Mouse (Mus musculus) G1E (cell line): ENCODE data around the gene Il34. TPM values are rescaled to one million over a fixed set of nuclear protein-coding genes. Genes with fewer than 3 reads are reported as not detected.

ENCODE experiments used
- ATAC-seq: 2 replicates; pipeline ENCODE4 v1.8.0; 2016; ENCODE audit warnings: mild to moderate bottlenecking; ENCODE audit not compliant: insufficient number of reproducible peaks, poor library complexity, low FRiP score, severe bottlenecking; ENCODE audit errors: extremely low read depth
- DNase-seq: peaks from one replicate; pipeline ENCODE4 v3.0.0; 2012; ENCODE audit warnings: low spot score
- H3K27me3 ChIP-seq: 2 replicates; pipeline ENCODE4 v1.6.1; 2012; ENCODE audit warnings: mild to moderate bottlenecking, low read length, inconsistent platforms; ENCODE audit not compliant: insufficient read depth
- H3K36me3 ChIP-seq: replicated peaks from 2 replicates; pipeline ENCODE3; 2012; ENCODE audit warnings: mild to moderate bottlenecking, inconsistent platforms
- H3K4me1 ChIP-seq: 2 replicates; pipeline ENCODE4 v1.6.1; 2012; ENCODE audit warnings: low read depth, low read length, inconsistent platforms, mixed read lengths; ENCODE audit not compliant: insufficient read depth
- H3K4me3 ChIP-seq: 2 replicates; pipeline ENCODE4 v1.5.1; 2012; ENCODE audit warnings: low read depth, mild to moderate bottlenecking, inconsistent platforms, low read length, moderate library complexity, mixed read lengths
- H3K9me3 ChIP-seq: replicated peaks from 2 replicates; pipeline ENCODE4 v1.6.1; 2012; ENCODE audit warnings: inconsistent platforms
- CTCF ChIP-seq: IDR thresholded peaks from 2 replicates; pipeline ENCODE4 v1.5.1; 2012; ENCODE audit warnings: low read depth, low read length, inconsistent platforms, mixed read lengths
- GATA1 ChIP-seq: IDR thresholded peaks from 2 replicates; pipeline ENCODE4 v1.6.1; 2012; ENCODE audit warnings: borderline replicate concordance, low read length, inconsistent platforms, mixed read lengths
- GATA2 ChIP-seq: IDR thresholded peaks from 2 replicates; pipeline ENCODE4 v1.6.1; 2012; ENCODE audit warnings: low read depth, low read length, inconsistent platforms, borderline replicate concordance
- POLR2AphosphoS5 ChIP-seq: IDR thresholded peaks from 2 replicates; pipeline ENCODE4 v1.6.1; 2012; ENCODE audit warnings: low read depth, low read length, inconsistent platforms; ENCODE audit not compliant: insufficient replicate concordance
- TAL1 ChIP-seq: conservative IDR thresholded peaks from 2 replicates; pipeline ENCODE4 v1.6.1; 2012; ENCODE audit warnings: low read depth, low read length, inconsistent platforms, mixed read lengths
- polyA plus RNA-seq: library from polyadenylated mRNA; stranded (reverse); fragments of >175 nt; gene quantifications from 2 replicates; pipeline ENCODE4 v1.2.3, GENCODE M21; 2012
- total RNA-seq, 2 experiments: library from RNA; stranded (forward) in 1 of 2; stranded (reverse) in 1 of 2; fragments of 200-1000 nt in 1 of 2; fragments of >200 nt in 1 of 2; fragmentation: Nextera tagmentation in 1 of 2; gene quantifications; 2 replicates each; pipeline ENCODE4 v1.2.3; 2014 to 2017

Il34 gene
- total and polyA plus RNA-seq, 3 experiments, result not detected

GRCm38 (mm10) chr8:110820257-110820656 is 14.5 kb upstream of the Il34 start:
- peaks cover 17% of the 10 kb centered on the region for H3K4me1 ChIP-seq
- no peaks in the 10 kb centered on the region for H3K27me3 ChIP-seq
- peaks cover 100% of the 10 kb centered on the region for H3K36me3 ChIP-seq
- no peak overlapping the region for H3K4me3 ChIP-seq
- no peaks in the 10 kb centered on the region for H3K9me3 ChIP-seq
- TF ChIP-seq POLR2AphosphoS5 (no peak), TAL1 (no peak), GATA2 (no peak), GATA1 (no peak), CTCF (no peak)
- ATAC-seq, result no peak
- no peak for DNase-seq

GRCm38 (mm10) chr8:110818593-110818992 is 12.9 kb upstream of the Il34 start:
- DNase-seq (no peak), ATAC-seq (no peak)
- Histone ChIP-seq H3K9me3 (no peaks in the 10 kb centered on the region), H3K36me3 (peaks cover 100% of the 10 kb centered on the region), H3K4me3 (no peak overlapping the region), H3K27me3 (no peaks in the 10 kb centered on the region), H3K4me1 (peaks cover 16% of the 10 kb centered on the region)
- no peak for TF ChIP-seq POLR2AphosphoS5
- TF ChIP-seq GATA2, result no peak
- TF ChIP-seq GATA1, result no peak
- TF ChIP-seq CTCF, result no peak
- TF ChIP-seq TAL1, result no peak

- no peak for TF ChIP-seq GATA2
- no peak for TF ChIP-seq POLR2AphosphoS5
- TF ChIP-seq GATA1, result no peak
- TF ChIP-seq TAL1, result no peak
- TF ChIP-seq CTCF, result no peak
- DNase-seq, result no peak
- Histone ChIP-seq H3K4me1 (peaks cover 20% of the 10 kb centered on the region), H3K4me3 (no peak overlapping the region), H3K27me3 (no peaks in the 10 kb centered on the region), H3K9me3 (no peaks in the 10 kb centered on the region), H3K36me3 (peaks cover 100% of the 10 kb centered on the region)
- no peak for ATAC-seq
These were observed 11.3 kb upstream of the Il34 start for GRCm38 (mm10) chr8:110816990-110817389.

GRCm38 (mm10) chr8:110815308-110815707 is 9.6 kb upstream of the Il34 start:
- ATAC-seq (no peak), DNase-seq (no peak)
- Histone ChIP-seq H3K4me1 (peaks cover 20% of the 10 kb centered on the region), H3K27me3 (no peaks in the 10 kb centered on the region), H3K4me3 (no peak overlapping the region), H3K36me3 (peaks cover 100% of the 10 kb centered on the region), H3K9me3 (no peaks in the 10 kb centered on the region)
- no peak for TF ChIP-seq GATA1
- no peak for TF ChIP-seq GATA2
- no peak for TF ChIP-seq TAL1
- TF ChIP-seq CTCF, result no peak

GRCm38 (mm10) chr8:110813081-110813812 is 7.5 kb upstream of the Il34 start:
- DNase-seq (no peak), ATAC-seq (no peak)
- TF ChIP-seq CTCF (no peak), GATA1 (no peak), TAL1 (no peak), POLR2AphosphoS5 (no peak), GATA2 (no peak)
- Histone ChIP-seq H3K4me3 (no peak overlapping the region), H3K4me1 (peaks cover 17% of the 10 kb centered on the region), H3K27me3 (no peaks in the 10 kb centered on the region), H3K9me3 (no peaks in the 10 kb centered on the region), H3K36me3 (peaks cover 100% of the 10 kb centered on the region)

- DNase-seq (no peak), ATAC-seq (no peak)
- TF ChIP-seq GATA1 (no peak), TAL1 (no peak), POLR2AphosphoS5 (no peak), GATA2 (no peak), CTCF (no peak)
- Histone ChIP-seq H3K36me3 (peaks cover 92% of the 10 kb centered on the region), H3K27me3 (no peaks in the 10 kb centered on the region), H3K9me3 (no peaks in the 10 kb centered on the region), H3K4me3 (no peak overlapping the region), H3K4me1 (peaks cover 17% of the 10 kb centered on the region)
These were observed 6.8 kb upstream of the Il34 start for GRCm38 (mm10) chr8:110812349-110813080.

- Histone ChIP-seq H3K36me3 (peaks cover 85% of the 10 kb centered on the region), H3K4me1 (peaks cover 17% of the 10 kb centered on the region), H3K27me3 (peaks cover 4% of the 10 kb centered on the region; the same call in 1 of the 2 replicates), H3K9me3 (no peaks in the 10 kb centered on the region), H3K4me3 (no peak overlapping the region)
- DNase-seq, result no peak
- TF ChIP-seq GATA2, result no peak
- no peak for TF ChIP-seq TAL1
- TF ChIP-seq GATA1, result no peak
- TF ChIP-seq CTCF, result no peak
- no peak for TF ChIP-seq POLR2AphosphoS5
- ATAC-seq, result no peak
These were observed 6.1 kb upstream of the Il34 start for GRCm38 (mm10) chr8:110811793-110812192.
